Mouse (Mus musculus): ENCODE data around the gene Plcb1.

DNA sequence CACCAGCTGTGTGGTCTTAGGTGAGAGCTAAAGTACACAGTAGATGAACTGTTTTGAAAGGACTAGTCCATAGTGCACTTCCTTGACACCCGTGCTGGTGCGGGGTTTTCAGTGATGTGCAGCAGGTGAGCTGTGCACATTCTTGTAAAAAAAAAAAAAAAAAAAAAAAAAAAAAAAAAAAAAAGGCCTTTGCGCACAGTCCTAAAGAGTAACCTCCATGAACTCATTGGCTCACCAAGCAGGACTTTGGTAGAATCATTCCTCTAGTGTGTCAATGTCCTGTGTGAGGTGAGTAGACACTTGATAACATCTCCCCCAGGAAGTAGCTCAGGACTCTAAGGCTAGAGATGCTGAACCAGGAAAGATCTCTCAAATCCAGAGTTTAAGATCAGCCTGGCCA lies 653.2 kb downstream of the Plcb1 start:
- no peak for TF ChIP-seq CTCF (IDR thresholded peaks at IDR 0.05; ENCODE audit: extremely low read depth, insufficient read length, insufficient replicate concordance, low read depth, low read length)
- no peak for TF ChIP-seq POLR2A (IDR thresholded peaks at IDR 0.05; ENCODE audit: low read depth, low read length)
